Mouse (Mus musculus) liver, adult (tissue): ENCODE data around the gene Clstn1.

Experiments
- GATA4 ChIP-seq: IDR thresholded peaks from 2 replicates; pipeline ENCODE4 v1.6.1; 2014; ENCODE audit warnings: mild to moderate bottlenecking, low read length; ENCODE audit not compliant: insufficient replicate concordance

Gene Clstn1

GRCm38 (mm10) chr4:149606766-149607358 lies 20.6 kb downstream of the Clstn1 start:
- TF ChIP-seq GATA4, result peak; percentile 80

DNA sequence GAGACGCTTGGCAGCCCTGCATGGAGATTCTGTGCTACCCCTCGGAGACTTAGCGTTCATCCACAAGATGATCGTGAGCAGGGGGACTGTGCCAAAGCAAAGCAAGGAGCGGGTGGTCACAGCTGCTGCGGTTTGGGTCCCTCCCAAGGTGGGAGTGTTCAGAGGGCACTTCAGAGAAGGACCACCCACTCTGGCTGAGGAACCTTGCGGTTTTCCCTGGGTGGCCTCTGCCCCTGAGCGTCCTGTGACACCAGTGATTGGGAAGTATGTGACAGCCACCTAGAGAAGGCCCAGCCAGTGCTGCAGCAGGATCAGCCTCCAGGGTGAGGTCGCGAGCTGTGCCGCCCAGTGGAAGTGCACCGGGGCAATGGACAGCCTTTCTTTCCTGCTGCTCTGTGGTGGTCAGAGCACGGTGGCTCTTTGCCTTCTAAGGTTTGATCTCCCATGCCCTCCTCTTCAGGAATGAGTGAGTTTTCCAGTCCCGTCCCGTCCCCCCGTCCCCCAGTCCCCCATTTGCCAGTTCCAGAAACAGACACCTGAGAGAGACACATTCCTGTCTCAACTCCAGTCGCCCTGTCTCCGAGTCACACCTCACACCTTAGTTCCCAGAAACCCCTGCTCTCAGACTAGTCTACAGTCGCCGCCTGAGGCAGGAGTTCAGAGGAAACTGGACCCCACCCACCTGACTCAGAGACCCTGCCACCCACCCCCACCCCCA lies 21.5 kb downstream of the Clstn1 start:
- TF ChIP-seq GATA4, result no peak

DNA sequence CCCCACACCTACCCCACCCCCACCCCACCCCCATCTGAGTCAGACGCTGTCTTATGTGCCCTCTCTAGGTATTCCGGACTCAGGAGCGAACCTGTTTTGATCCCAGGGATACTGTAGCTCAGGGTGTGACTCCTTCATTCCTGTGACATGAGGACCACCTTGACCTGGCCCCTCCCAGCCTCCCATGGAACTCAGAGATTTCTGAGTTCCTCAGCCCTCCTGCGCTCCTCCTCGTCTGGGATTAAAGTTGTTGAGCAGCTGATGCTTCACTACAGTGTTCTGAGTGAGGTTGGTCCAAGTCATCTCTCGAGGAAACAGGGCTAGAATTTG lies 22.0 kb downstream of the Clstn1 start:
- TF ChIP-seq GATA4, result no peak

GRCm38 (mm10) chr4:149609256-149610025 lies 23.2 kb downstream of the Clstn1 start:
- no peak for TF ChIP-seq GATA4

- no peak for TF ChIP-seq GATA4
Measured at GRCm38 (mm10) chr4:149611376-149612044, 25.2 kb downstream of the Clstn1 start.

DNA sequence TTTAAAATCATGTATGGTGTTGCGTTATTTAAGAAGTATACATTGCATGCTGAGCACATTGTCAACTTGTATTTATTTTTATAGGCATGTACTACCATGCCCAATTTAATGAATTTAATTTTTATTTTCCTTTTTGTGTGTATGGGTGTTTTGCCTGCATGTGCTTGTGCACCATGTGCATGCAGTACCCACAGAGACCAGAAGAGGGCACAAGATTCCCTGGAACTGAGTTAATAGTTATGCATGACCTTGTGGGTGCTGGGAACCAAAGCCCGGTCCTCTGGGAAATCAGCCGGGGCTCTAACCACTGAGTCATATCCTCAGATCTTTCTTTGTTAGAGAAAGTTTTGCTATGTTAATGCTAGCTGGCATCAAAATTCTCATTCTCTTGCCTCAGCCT lies 28.6 kb downstream of the Clstn1 start:
- no peak for TF ChIP-seq GATA4

- TF ChIP-seq GATA4, result no peak
Measured at GRCm38 (mm10) chr4:149619988-149620387, 33.7 kb downstream of the Clstn1 start.

- TF ChIP-seq GATA4, result no peak
Measured at GRCm38 (mm10) chr4:149621286-149621685, 35.0 kb downstream of the Clstn1 start.

DNA sequence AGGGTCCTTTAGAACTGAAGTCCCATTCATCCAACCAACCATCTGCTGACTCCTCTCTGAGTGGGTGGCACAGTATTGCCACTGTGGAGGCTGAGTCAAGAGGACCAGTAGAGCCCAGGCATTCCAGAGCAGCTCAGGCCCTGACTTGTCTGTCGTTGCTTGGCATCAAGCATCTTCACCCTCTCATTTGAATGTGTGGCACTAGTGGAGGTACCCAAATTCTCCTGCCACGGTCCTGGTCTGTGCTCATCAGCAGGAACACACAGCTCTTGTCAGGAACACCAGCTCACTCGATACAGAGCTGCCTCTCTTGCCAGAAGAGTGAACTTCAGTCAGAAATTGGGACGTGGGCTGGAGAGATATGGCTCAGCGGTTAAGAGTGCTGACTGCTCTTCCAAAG lies 37.4 kb downstream of the Clstn1 start:
- TF ChIP-seq GATA4, result no peak

- TF ChIP-seq GATA4, result no peak
Measured at GRCm38 (mm10) chr4:149626809-149627208, 40.5 kb downstream of the Clstn1 start.

- TF ChIP-seq GATA4, result no peak
Measured at GRCm38 (mm10) chr4:149628372-149628771, 42.1 kb downstream of the Clstn1 start.

GRCm38 (mm10) chr4:149628810-149629209 lies 42.5 kb downstream of the Clstn1 start:
- TF ChIP-seq GATA4, result no peak

DNA sequence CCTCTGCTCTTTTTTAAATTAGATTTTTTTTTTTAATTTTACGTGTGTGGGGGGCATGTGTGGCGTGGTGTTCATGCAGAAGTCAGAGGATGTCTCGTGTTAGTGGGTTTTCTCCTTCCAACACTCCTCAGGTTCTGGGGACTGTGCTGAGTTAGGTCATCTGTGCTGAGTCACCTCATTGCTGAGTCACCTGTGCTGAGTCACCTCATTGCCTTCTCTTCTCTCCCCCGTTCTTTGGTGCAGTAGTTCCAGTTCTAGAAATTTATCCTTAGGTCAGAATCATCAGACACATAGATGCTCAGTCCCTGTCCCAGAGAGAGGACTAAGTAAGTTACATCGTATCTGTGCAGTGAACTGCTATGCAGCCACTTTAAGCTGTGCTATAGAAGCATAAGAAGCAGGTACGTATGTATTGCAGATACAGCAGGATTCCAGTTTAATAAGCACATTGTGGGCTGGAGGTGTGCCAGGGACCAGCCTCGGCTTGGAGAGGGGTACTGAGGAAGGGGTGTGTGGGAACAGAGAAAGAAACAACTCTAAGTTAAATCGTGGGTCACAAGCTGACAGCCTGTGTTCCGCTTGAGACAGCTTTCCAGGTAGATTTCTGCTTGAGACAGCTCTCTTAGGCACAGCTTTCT lies 46.5 kb downstream of the Clstn1 start:
- no peak for TF ChIP-seq GATA4

GRCm38 (mm10) chr4:149634157-149634556 lies 47.9 kb downstream of the Clstn1 start:
- TF ChIP-seq GATA4, result no peak

GRCm38 (mm10) chr4:149634966-149635365 lies 48.7 kb downstream of the Clstn1 start:
- no peak for TF ChIP-seq GATA4
